Mouse (Mus musculus) hindbrain, embryonic 14.5 days (tissue): Measurements from ENCODE around the gene Paox. TPM values are rescaled to one million over a fixed set of nuclear protein-coding genes. Genes with fewer than 3 reads are reported as not detected.

Experiments
- ATAC-seq: fragments of 200-750 bp; cut with Nextera tagmentation; 2 replicates; pipeline ENCODE4 v1.8.0; 2017; ENCODE audit warnings: moderate number of reproducible peaks, mild to moderate bottlenecking, moderate TSS enrichment, moderate library complexity; ENCODE audit not compliant: low FRiP score
- DNase-seq: peaks from one replicate; pipeline ENCODE4 v3.0.0-alpha.2; 2015; ENCODE audit warnings: low spot score
- H3K27ac ChIP-seq: fragments of 300-500 bp; sonication (generic); 2 replicates; pipeline ENCODE4 v1.5.1; 2014; ENCODE audit warnings: mild to moderate bottlenecking, moderate library complexity
- H3K27me3 ChIP-seq: fragments of 300-500 bp; sonication (generic); 2 replicates; pipeline ENCODE4 v1.6.1; 2014; ENCODE audit warnings: mild to moderate bottlenecking, low read length, mixed read lengths; ENCODE audit not compliant: control insufficient read depth, insufficient read depth
- H3K36me3 ChIP-seq: fragments of 300-500 bp; sonication (generic); replicated peaks from 2 replicates; pipeline ENCODE4 v1.6.1; 2014; ENCODE audit not compliant: control insufficient read depth, insufficient read depth
- H3K4me1 ChIP-seq: fragments of 300-500 bp; sonication (generic); replicated peaks from 2 replicates; pipeline ENCODE4 v1.6.1; 2014; ENCODE audit warnings: antibody characterized with exemption, low read length, mixed read lengths; ENCODE audit not compliant: control insufficient read depth, insufficient read depth
- H3K4me2 ChIP-seq: fragments of 300-500 bp; sonication (generic); replicated peaks from 2 replicates; pipeline ENCODE4 v1.6.1; 2014; ENCODE audit warnings: mild to moderate bottlenecking, moderate library complexity
- H3K4me3 ChIP-seq: fragments of 300-500 bp; sonication (generic); replicated peaks from 2 replicates; pipeline ENCODE4 v1.5.1; 2014; ENCODE audit warnings: mild to moderate bottlenecking, low read length
- H3K9ac ChIP-seq: fragments of 300-500 bp; sonication (generic); 2 replicates; pipeline ENCODE4 v1.6.1; 2014
- H3K9me3 ChIP-seq: fragments of 300-500 bp; sonication (generic); 2 replicates; pipeline ENCODE4 v1.6.1; 2016; ENCODE audit warnings: low read length; ENCODE audit not compliant: control insufficient read depth
- WGBS: fragments of 180-500 bp; shearing (Covaris S2); extraction: QIAGEN DNeasy Blood & Tissue Kit; methylation state at CpG from one replicate; pipeline ENCODE4 v1.1.7; 2014; 5-methylcytosine and 5-hydroxymethylcytosine counted together
- polyA plus RNA-seq: library from polyadenylated mRNA; unstranded; fragments of >200 nt; fragmentation: Nextera tagmentation; extraction: Ambion mirVana; gene quantifications from 2 replicates; pipeline ENCODE4 v1.2.1, GENCODE M21; 2014

Paox gene
- polyA plus RNA-seq, 1 experiment from 2014 or later: 10.7 TPM

DNA sequence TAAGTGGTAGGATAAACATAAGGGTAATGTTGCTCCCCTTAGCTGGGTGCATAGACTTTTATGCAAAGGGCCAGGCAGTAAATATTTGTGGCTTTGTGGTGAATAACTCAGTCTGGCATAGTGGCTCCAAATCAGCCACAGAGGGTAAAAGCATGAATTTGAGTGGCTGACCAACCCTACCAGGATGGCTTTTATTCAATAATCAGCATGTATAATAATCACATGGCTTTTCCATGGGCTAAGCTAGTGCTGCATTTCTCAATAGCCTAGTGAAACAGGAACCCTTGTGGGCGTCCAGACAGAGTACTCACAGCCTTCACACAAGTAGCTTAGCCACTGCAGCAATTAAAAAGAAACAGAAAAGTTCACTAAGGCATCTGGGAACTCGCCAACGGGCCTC is 3.7 kb upstream of the Paox start:
- no peaks in the 10 kb centered on the region for H3K27me3 ChIP-seq
- 65% methylated on average over 3 of the region's 3 CpGs for WGBS
- ATAC-seq (no peak), DNase-seq (no peak)
- H3K4me2 ChIP-seq: no peak overlapping the region
- H3K36me3 ChIP-seq: peaks cover 60% of the 10 kb centered on the region
- H3K4me1 ChIP-seq: peaks cover 7% of the 10 kb centered on the region; the same call in 1 of the 2 replicates
- no peak overlapping the region for H3K9ac ChIP-seq
- no peak overlapping the region for H3K4me3 ChIP-seq
- H3K27ac ChIP-seq: no peak overlapping the region
- no peaks in the 10 kb centered on the region for H3K9me3 ChIP-seq

GRCm38 (mm10) chr7:140116329-140117054 is 893 bp downstream of the Paox start, which contains the start of gene Echs1:
Gene Echs1 (minus strand): TSS chr7:140116476.
- H3K36me3 ChIP-seq: peaks cover 15% of the 10 kb centered on the region
- peak; percentile 81 for DNase-seq
- H3K4me2 ChIP-seq: peak within 1 kb of the TSS; percentile 87
- H3K27me3 ChIP-seq: no peaks in the 10 kb centered on the region
- H3K9ac ChIP-seq: peak within 1 kb of the TSS; percentile 83
- 4% methylated on average over 28 of the region's 28 CpGs for WGBS
- peak within 1 kb of the TSS; percentile 87 for H3K27ac ChIP-seq
- H3K9me3 ChIP-seq: no peaks in the 10 kb centered on the region
- peak; percentile 93 for ATAC-seq
- H3K4me3 ChIP-seq: peak within 1 kb of the TSS; percentile 78
- peaks cover 10% of the 10 kb centered on the region; the same call in 1 of the 2 replicates for H3K4me1 ChIP-seq

GRCm38 (mm10) chr7:140120484-140120883 is 4.9 kb downstream of the Paox start:
- peaks cover 12% of the 10 kb centered on the region; the same call in 1 of the 2 replicates for H3K4me1 ChIP-seq
- H3K27me3 ChIP-seq: no peaks in the 10 kb centered on the region
- no peak for ATAC-seq
- H3K9ac ChIP-seq: no peak overlapping the region
- H3K36me3 ChIP-seq: no peaks in the 10 kb centered on the region
- H3K4me2 ChIP-seq: no peak overlapping the region
- 81% methylated on average over 2 of the region's 2 CpGs for WGBS
- H3K9me3 ChIP-seq: no peaks in the 10 kb centered on the region
- H3K27ac ChIP-seq: no peak overlapping the region
- no peak overlapping the region for H3K4me3 ChIP-seq
- DNase-seq: no peak

DNA sequence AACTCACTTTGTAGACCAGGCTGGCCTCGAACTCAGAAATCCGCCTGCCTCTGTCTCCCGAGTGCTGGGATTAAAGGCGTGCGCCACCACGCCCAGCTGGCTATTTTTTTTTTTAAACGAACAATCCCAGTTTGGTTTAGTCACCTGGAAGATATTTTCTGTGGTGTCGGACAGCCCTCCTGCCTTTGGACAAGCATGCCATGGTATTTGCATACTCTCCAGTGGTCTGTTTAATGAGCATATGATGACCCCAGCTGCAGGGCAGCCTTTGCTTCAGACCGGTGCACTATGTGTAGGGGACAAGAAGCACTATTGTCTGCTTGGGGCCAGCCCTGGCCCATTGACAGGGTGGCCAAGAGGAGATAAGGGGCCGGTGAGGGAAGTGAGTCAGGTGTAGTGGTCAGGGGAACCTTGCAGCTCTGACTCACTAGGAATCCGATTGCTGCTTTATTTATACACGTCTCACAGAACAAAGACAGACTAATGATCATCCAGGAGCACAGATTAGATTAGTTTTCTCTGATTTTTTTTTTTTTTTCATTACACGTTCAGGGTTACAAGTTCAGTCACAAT is 5.8 kb downstream of the Paox start:
- H3K9me3 ChIP-seq: no peaks in the 10 kb centered on the region

GRCm38 (mm10) chr7:140122765-140123164 is 7.2 kb downstream of the Paox start:
- Histone ChIP-seq H3K9ac (no peak overlapping the region), H3K4me2 (no peak overlapping the region), H3K36me3 (no peaks in the 10 kb centered on the region), H3K4me1 (peaks cover 9% of the 10 kb centered on the region; the same call in 1 of the 2 replicates), H3K4me3 (no peak overlapping the region), H3K27ac (no peak overlapping the region), H3K9me3 (no peaks in the 10 kb centered on the region), H3K27me3 (no peaks in the 10 kb centered on the region)
- DNase-seq: no peak
- no peak for ATAC-seq
- WGBS: 43% methylated on average over 4 of the region's 4 CpGs

More for the DNA sequence above, 5.8 kb downstream of the Paox start:
- Histone ChIP-seq H3K27ac (no peak overlapping the region), H3K27me3 (no peaks in the 10 kb centered on the region), H3K4me2 (no peak overlapping the region), H3K9ac (no peak overlapping the region), H3K36me3 (no peaks in the 10 kb centered on the region), H3K4me3 (no peak overlapping the region), H3K4me1 (peaks cover 16% of the 10 kb centered on the region)
- ATAC-seq: no peak
- 67% methylated on average over 13 of the region's 13 CpGs for WGBS
- DNase-seq: no peak

DNA sequence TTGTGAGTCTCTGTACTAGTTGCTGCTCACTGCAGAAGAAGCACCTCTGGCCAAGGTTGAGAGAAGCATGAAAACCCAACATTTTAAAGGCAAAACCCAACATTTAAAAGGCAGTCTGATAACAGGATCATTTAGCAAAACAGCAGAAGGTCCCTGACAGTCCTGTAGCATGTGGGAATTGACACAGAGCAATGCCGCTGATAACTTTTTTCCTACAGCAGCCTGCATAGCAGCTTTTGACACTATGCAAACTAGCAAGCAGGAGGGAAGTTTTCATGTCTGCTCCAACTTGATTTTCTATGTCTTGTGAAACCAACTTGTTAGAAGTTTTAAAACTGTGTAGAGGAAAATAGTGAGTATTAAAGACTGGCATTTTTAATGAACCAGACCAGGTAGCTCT is 8.8 kb downstream of the Paox start:
- no peak for DNase-seq
- H3K36me3 ChIP-seq: no peaks in the 10 kb centered on the region
- no peaks in the 10 kb centered on the region for H3K27me3 ChIP-seq
- no peak overlapping the region for H3K4me2 ChIP-seq
- H3K4me1 ChIP-seq: peaks cover 9% of the 10 kb centered on the region; the same call in 1 of the 2 replicates
- H3K27ac ChIP-seq: no peak overlapping the region
- 95% methylated on average over 1 of the region's 1 CpGs for WGBS
- ATAC-seq: no peak
- no peak overlapping the region for H3K4me3 ChIP-seq
- no peaks in the 10 kb centered on the region for H3K9me3 ChIP-seq
- H3K9ac ChIP-seq: no peak overlapping the region

- Histone ChIP-seq H3K9me3 (no peaks in the 10 kb centered on the region), H3K4me1 (peaks cover 9% of the 10 kb centered on the region; the same call in 1 of the 2 replicates), H3K27me3 (no peaks in the 10 kb centered on the region), H3K36me3 (no peaks in the 10 kb centered on the region), H3K4me2 (peak overlapping the region; percentile 90), H3K9ac (peak overlapping the region; percentile 76), H3K27ac (peak overlapping the region; percentile 29; the same call in 1 of the 2 replicates), H3K4me3 (peak overlapping the region; percentile 75)
- ATAC-seq: peak; percentile 96
- peak; percentile 84 for DNase-seq
- 2% methylated on average over 38 of the region's 40 CpGs for WGBS
Measured at GRCm38 (mm10) chr7:140125278-140126021, 9.9 kb downstream of the Paox start.

DNA sequence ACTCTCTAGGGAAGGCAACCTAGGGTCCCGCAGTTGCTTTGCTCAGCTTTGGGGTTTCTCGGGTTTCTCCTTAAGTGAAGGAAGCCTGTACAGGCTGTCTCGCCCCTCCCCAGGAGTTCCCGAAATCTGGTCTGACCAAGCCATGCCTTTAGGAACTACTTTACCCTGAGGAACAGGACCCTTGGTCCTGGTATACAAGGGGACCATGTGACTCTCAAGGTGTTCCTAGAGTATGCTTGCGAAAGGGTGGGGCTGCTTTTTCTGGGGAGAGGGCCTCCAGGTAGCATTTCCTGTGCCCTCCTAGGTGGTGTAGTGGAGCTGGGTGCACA is 10.4 kb downstream of the Paox start:
- H3K9me3 ChIP-seq: no peaks in the 10 kb centered on the region
- peak overlapping the region; percentile 75 for H3K4me3 ChIP-seq
- peaks cover 9% of the 10 kb centered on the region; the same call in 1 of the 2 replicates for H3K4me1 ChIP-seq
- DNase-seq (no peak), ATAC-seq (0 out of 2 replicates have a peak, but pooled peaks have one; percentile 15)
- H3K36me3 ChIP-seq: no peaks in the 10 kb centered on the region
- 0 out of 2 replicates have a peak overlapping the region, but pooled peaks have one; percentile 29 for H3K27ac ChIP-seq
- peak overlapping the region; percentile 76 for H3K9ac ChIP-seq
- peak overlapping the region; percentile 90 for H3K4me2 ChIP-seq
- 9% methylated on average over 5 of the region's 5 CpGs for WGBS
- H3K27me3 ChIP-seq: no peaks in the 10 kb centered on the region

GRCm38 (mm10) chr7:140126934-140127333 is 11.3 kb downstream of the Paox start:
- DNase-seq: no peak
- Histone ChIP-seq H3K9ac (no peak overlapping the region), H3K4me2 (no peak overlapping the region), H3K36me3 (no peaks in the 10 kb centered on the region), H3K27me3 (no peaks in the 10 kb centered on the region), H3K9me3 (no peaks in the 10 kb centered on the region), H3K27ac (no peak overlapping the region), H3K4me3 (no peak overlapping the region), H3K4me1 (peaks cover 9% of the 10 kb centered on the region; the same call in 1 of the 2 replicates)
- 92% methylated on average over 3 of the region's 3 CpGs for WGBS
- no peak for ATAC-seq
